Mouse (Mus musculus) stomach, postnatal 0 days (tissue): Measurements from ENCODE around the gene Sema3a.

ENCODE experiments used
- CTCF ChIP-seq: IDR thresholded peaks from 2 replicates; pipeline ENCODE4 v1.5.1; 2016; ENCODE audit warnings: antibody characterized with exemption, low read depth, mild to moderate bottlenecking, moderate library complexity
- EP300 ChIP-seq: optimal IDR thresholded peaks from 2 replicates; pipeline ENCODE3; 2016; ENCODE audit warnings: antibody characterized with exemption

DNA sequence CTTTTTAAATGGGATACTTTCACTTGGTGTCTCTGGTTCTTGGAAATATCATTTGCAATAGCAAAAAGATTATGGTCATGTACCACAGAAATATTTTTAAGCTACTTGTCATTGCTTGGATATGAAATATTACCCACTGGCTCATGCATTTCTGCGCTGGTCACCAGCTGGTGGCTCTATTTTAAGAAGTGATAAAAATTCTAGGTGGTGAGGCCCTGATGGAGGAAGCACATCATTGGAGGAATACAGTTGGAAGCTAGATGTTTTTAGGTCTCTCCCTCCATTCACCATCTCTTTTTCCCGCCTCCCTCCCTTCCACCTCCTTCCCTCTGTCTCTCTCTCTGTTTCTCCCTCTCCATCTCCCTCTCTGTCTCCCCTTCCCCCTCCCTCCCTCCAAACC, 57.0 kb downstream of the Sema3a start:
- no peak for TF ChIP-seq CTCF
- TF ChIP-seq EP300, result no peak
